Mouse (Mus musculus): ENCODE results near the gene Klhl33. TPM values are rescaled to one million over a fixed set of nuclear protein-coding genes. Genes with fewer than 3 reads are reported as not detected.
"Not testable (repeated sequence)": the region's sequence is repeated elsewhere in the genome, so short reads cannot be mapped to it uniquely, and the experiment has no call there.

Gene Klhl33
- polyA plus RNA-seq, 1 experiment from 2014 or later: 0.33 TPM

GRCm38 (mm10) chr14:50869889-50870804 is 27.2 kb downstream of the Klhl33 start, which contains the start of gene Tep1:
Tep1 (minus strand) TSS chr14:50870560.
- TF ChIP-seq EP300 (optimal IDR thresholded peaks at IDR 0.05) (no peak), CTCF (IDR thresholded peaks at IDR 0.05; ENCODE audit: low read depth) (no peak)
- Histone ChIP-seq H3K4me1 (replicated peaks; ENCODE audit: control insufficient read depth, insufficient read depth) (no peaks in the 10 kb centered on the region), H3K36me3 (ENCODE audit: control insufficient read depth, insufficient read depth, low read length) (0 out of 2 replicates have a peak, but pooled peaks cover 2% of the 10 kb centered on the region), H3K27ac (replicated peaks) (peak within 1 kb of the TSS; percentile 91), H3K9me3 (ENCODE audit: control insufficient read depth, low read length) (no peaks in the 10 kb centered on the region), H3K4me3 (ENCODE audit: low read depth, low read length) (peak within 1 kb of the TSS; percentile 58), H3K9ac (ENCODE audit: low read length) (peak within 1 kb of the TSS; percentile 70), H3K27me3 (ENCODE audit: control insufficient read depth, insufficient read depth, low read length) (no peaks in the 10 kb centered on the region), H3K4me2 (replicated peaks; ENCODE audit: low read depth) (peak within 1 kb of the TSS; percentile 62)
- DNase-seq (ENCODE audit: low spot score): peak; percentile 89
- peak; percentile 97 for ATAC-seq (ENCODE audit: low FRiP score, low TSS enrichment)
- 6% methylated on average over 32 of the region's 32 CpGs for WGBS

- TF ChIP-seq CTCF (IDR thresholded peaks at IDR 0.05; ENCODE audit: low read depth) (no peak), EP300 (optimal IDR thresholded peaks at IDR 0.05) (no peak)
- Histone ChIP-seq H3K27ac (replicated peaks) (no peak overlapping the region), H3K9me3 (ENCODE audit: control insufficient read depth, low read length) (no peaks in the 10 kb centered on the region), H3K36me3 (ENCODE audit: control insufficient read depth, insufficient read depth, low read length) (0 out of 2 replicates have a peak, but pooled peaks cover 2% of the 10 kb centered on the region), H3K27me3 (ENCODE audit: control insufficient read depth, insufficient read depth, low read length) (no peaks in the 10 kb centered on the region), H3K4me2 (replicated peaks; ENCODE audit: low read depth) (no peak overlapping the region), H3K4me3 (ENCODE audit: low read depth, low read length) (no peak overlapping the region), H3K9ac (ENCODE audit: low read length) (no peak overlapping the region), H3K4me1 (replicated peaks; ENCODE audit: control insufficient read depth, insufficient read depth) (no peaks in the 10 kb centered on the region)
- no peak for ATAC-seq (ENCODE audit: low FRiP score, low TSS enrichment)
- 91% methylated on average over 5 of the region's 5 CpGs for WGBS
- no peak for DNase-seq (ENCODE audit: low spot score)
These were observed 28.7 kb downstream of the Klhl33 start for GRCm38 (mm10) chr14:50868656-50869055.

- TF ChIP-seq EP300 (optimal IDR thresholded peaks at IDR 0.05): no peak
- TF ChIP-seq CTCF (IDR thresholded peaks at IDR 0.05; ENCODE audit: low read depth): no peak
- no peak overlapping the region for H3K4me2 ChIP-seq (replicated peaks; ENCODE audit: low read depth)
- 0 out of 2 replicates have a peak, but pooled peaks cover 2% of the 10 kb centered on the region for H3K36me3 ChIP-seq (ENCODE audit: control insufficient read depth, insufficient read depth, low read length)
- no peaks in the 10 kb centered on the region for H3K9me3 ChIP-seq (ENCODE audit: control insufficient read depth, low read length)
- WGBS: 78% methylated on average over 4 of the region's 4 CpGs
- H3K27ac ChIP-seq (replicated peaks): no peak overlapping the region
- DNase-seq (ENCODE audit: low spot score): no peak
- no peak for ATAC-seq (ENCODE audit: low FRiP score, low TSS enrichment)
- H3K9ac ChIP-seq (ENCODE audit: low read length): no peak overlapping the region
- no peaks in the 10 kb centered on the region for H3K27me3 ChIP-seq (ENCODE audit: control insufficient read depth, insufficient read depth, low read length)
- H3K4me1 ChIP-seq (replicated peaks; ENCODE audit: control insufficient read depth, insufficient read depth): no peaks in the 10 kb centered on the region
- no peak overlapping the region for H3K4me3 ChIP-seq (ENCODE audit: low read depth, low read length)
These were observed 29.1 kb downstream of the Klhl33 start for GRCm38 (mm10) chr14:50868211-50868610.

- no peaks in the 10 kb centered on the region for H3K27me3 ChIP-seq (ENCODE audit: control insufficient read depth, insufficient read depth, low read length)
- WGBS: 91% methylated on average over 3 of the region's 3 CpGs
- DNase-seq (ENCODE audit: low spot score) (no peak), ATAC-seq (ENCODE audit: low FRiP score, low TSS enrichment) (no peak)
- no peak overlapping the region for H3K4me3 ChIP-seq (ENCODE audit: low read depth, low read length)
- 0 out of 2 replicates have a peak, but pooled peaks cover 2% of the 10 kb centered on the region for H3K36me3 ChIP-seq (ENCODE audit: control insufficient read depth, insufficient read depth, low read length)
- no peak overlapping the region for H3K9ac ChIP-seq (ENCODE audit: low read length)
- H3K4me1 ChIP-seq (replicated peaks; ENCODE audit: control insufficient read depth, insufficient read depth): no peaks in the 10 kb centered on the region
- H3K9me3 ChIP-seq (ENCODE audit: control insufficient read depth, low read length): no peaks in the 10 kb centered on the region
- H3K27ac ChIP-seq (replicated peaks): no peak overlapping the region
- TF ChIP-seq EP300 (optimal IDR thresholded peaks at IDR 0.05) (no peak), CTCF (IDR thresholded peaks at IDR 0.05; ENCODE audit: low read depth) (no peak)
- H3K4me2 ChIP-seq (replicated peaks; ENCODE audit: low read depth): no peak overlapping the region
These were observed 30.3 kb downstream of the Klhl33 start for GRCm38 (mm10) chr14:50866966-50867365.

DNA sequence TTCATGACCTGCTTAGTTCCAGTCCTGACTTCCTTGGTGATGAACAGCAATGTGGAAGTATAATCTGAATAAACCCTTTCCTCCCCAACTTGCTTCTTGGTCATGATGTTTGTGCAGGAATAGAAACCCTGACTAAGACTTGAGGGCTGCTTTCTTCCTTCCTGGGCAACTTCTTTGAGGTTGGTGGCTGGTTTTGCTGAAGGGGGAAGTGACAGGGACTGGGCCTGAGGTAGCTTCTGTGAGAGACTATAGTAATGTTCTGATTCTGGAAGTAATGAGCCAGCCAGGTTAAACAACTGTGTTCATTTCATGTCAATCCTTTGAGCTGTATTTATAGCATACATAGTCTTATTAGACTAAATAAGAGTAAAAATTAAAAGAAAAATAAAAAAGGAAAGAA is 32.3 kb downstream of the Klhl33 start:
- H3K9ac ChIP-seq (ENCODE audit: low read length); H3K4me3 ChIP-seq (ENCODE audit: low read depth, low read length); H3K9me3 ChIP-seq (ENCODE audit: control insufficient read depth, low read length); H3K4me1 ChIP-seq (replicated peaks; ENCODE audit: control insufficient read depth, insufficient read depth); ATAC-seq (ENCODE audit: low FRiP score, low TSS enrichment); DNase-seq (ENCODE audit: low spot score); H3K27me3 ChIP-seq (ENCODE audit: control insufficient read depth, insufficient read depth, low read length); H3K4me2 ChIP-seq (replicated peaks; ENCODE audit: low read depth); H3K27ac ChIP-seq (replicated peaks): not testable (repeated sequence)
- H3K36me3 ChIP-seq (ENCODE audit: control insufficient read depth, insufficient read depth, low read length): peaks cover 13% of the 10 kb centered on the region

GRCm38 (mm10) chr14:50862641-50863040 is 34.7 kb downstream of the Klhl33 start:
- peaks cover 13% of the 10 kb centered on the region for H3K36me3 ChIP-seq (ENCODE audit: control insufficient read depth, insufficient read depth, low read length)
- no peak overlapping the region for H3K27ac ChIP-seq (replicated peaks)
- no peak for DNase-seq (ENCODE audit: low spot score)
- WGBS: 90% methylated on average over 10 of the region's 10 CpGs
- TF ChIP-seq CTCF (IDR thresholded peaks at IDR 0.05; ENCODE audit: low read depth): no peak
- TF ChIP-seq EP300 (optimal IDR thresholded peaks at IDR 0.05): no peak
- H3K27me3 ChIP-seq (ENCODE audit: control insufficient read depth, insufficient read depth, low read length): no peaks in the 10 kb centered on the region
- no peak for ATAC-seq (ENCODE audit: low FRiP score, low TSS enrichment)
- H3K4me1 ChIP-seq (replicated peaks; ENCODE audit: control insufficient read depth, insufficient read depth): no peaks in the 10 kb centered on the region
- H3K9me3 ChIP-seq (ENCODE audit: control insufficient read depth, low read length): no peaks in the 10 kb centered on the region
- no peak overlapping the region for H3K4me2 ChIP-seq (replicated peaks; ENCODE audit: low read depth)
- no peak overlapping the region for H3K9ac ChIP-seq (ENCODE audit: low read length)
- H3K4me3 ChIP-seq (ENCODE audit: low read depth, low read length): no peak overlapping the region

All from stomach, postnatal 0 days (tissue).